ENCODE assay signal across 13 mouse cellular contexts in genomic region chr11:88307616-88308543, GRCm38 (mm10). TPM values are rescaled to one million over a fixed set of nuclear protein-coding genes. Genes with fewer than 3 reads are reported as not detected.
A peak's percentile ranks its signal among the peaks of the same experiment; 100 is the strongest.
DNase-seq lines count a peak whose midpoint lies in the region; ATAC-seq and TF ChIP-seq lines count a peak whose summit lies in the region.
"Had no signal": no experiment of that assay in that cellular context is flagged by ENCODE, and none has a peak within 500 bp of the region (broad histone marks: within the 10 kb centered on the region; RNA-seq: fewer than 3 reads in every experiment).

No protein-coding gene starts in this region.

- no peaks in the 10 kb centered on the region for H3K36me3 ChIP-seq in hindbrain, embryonic 10.5 days
- no peaks in the 10 kb centered on the region for H3K36me3 ChIP-seq in hindbrain, embryonic 16.5 days (ENCODE audit: control insufficient read depth, insufficient read depth, low read length)
- H3K36me3 ChIP-seq in liver, postnatal 0 days (replicated peaks; ENCODE audit: insufficient read depth, low read length): no peaks in the 10 kb centered on the region
- H3K36me3 ChIP-seq: liver, embryonic 13.5 days; stomach, embryonic 15.5 days had no signal

- DNase-seq in hindbrain, embryonic 10.5 days (ENCODE audit: low spot score): no peak
- DNase-seq in 416B (ENCODE audit: low read depth): peak; percentile 55
- peak; percentile 73 for DNase-seq in WW6 (ENCODE audit: low read depth, low spot score)
- DNase-seq in liver, postnatal 0 days: no peak
- no peak for DNase-seq in adrenal gland, adult 18-20 months (ENCODE audit: low spot score in 2 of 2)
- no peak for DNase-seq in lung, postnatal 10 days
- DNase-seq in layer of hippocampus, postnatal 25 days (ENCODE audit: extremely low spot score in 1 of 2, low spot score in 1 of 2): no peak
- DNase-seq: liver, embryonic 13.5 days had no signal

- 79% methylated on average over 14 of the region's 14 CpGs for WGBS in hindbrain, embryonic 10.5 days
- 80% methylated on average over 14 of the region's 14 CpGs for WGBS in hindbrain, embryonic 16.5 days
- 70% methylated on average over 14 of the region's 14 CpGs for WGBS in liver, postnatal 0 days (ENCODE audit: insufficient replicate concordance)

- no peaks in the 10 kb centered on the region for H3K9me3 ChIP-seq in hindbrain, embryonic 10.5 days
- H3K9me3 ChIP-seq in hindbrain, embryonic 16.5 days (ENCODE audit: control insufficient read depth, low read length): no peaks in the 10 kb centered on the region
- no peaks in the 10 kb centered on the region for H3K9me3 ChIP-seq in liver, postnatal 0 days (ENCODE audit: low read length)
- H3K9me3 ChIP-seq: liver, embryonic 13.5 days; stomach, embryonic 15.5 days had no signal

- H3K4me2 ChIP-seq in hindbrain, embryonic 16.5 days (ENCODE audit: low read length): no peak overlapping the region
- H3K4me2 ChIP-seq in liver, postnatal 0 days (ENCODE audit: low read depth, low read length): no peak overlapping the region
- H3K4me2 ChIP-seq: liver, embryonic 13.5 days; stomach, embryonic 15.5 days had no signal

- no peak overlapping the region for H3K4me3 ChIP-seq in hindbrain, embryonic 10.5 days
- H3K4me3 ChIP-seq in hindbrain, embryonic 16.5 days (ENCODE audit: low read length): no peak overlapping the region
- H3K4me3 ChIP-seq in liver, postnatal 0 days (ENCODE audit: low read depth, low read length): no peak overlapping the region
- H3K4me3 ChIP-seq: liver, embryonic 13.5 days; stomach, embryonic 15.5 days had no signal

- peak overlapping the region; percentile 91 for H3K27ac ChIP-seq in hindbrain, embryonic 10.5 days
- no peak overlapping the region for H3K27ac ChIP-seq in hindbrain, embryonic 16.5 days (ENCODE audit: low read depth, low read length)
- no peak overlapping the region for H3K27ac ChIP-seq in liver, postnatal 0 days (ENCODE audit: low read depth)
- H3K27ac ChIP-seq: liver, embryonic 13.5 days; stomach, embryonic 15.5 days had no signal

- no peak for ATAC-seq in hindbrain, embryonic 16.5 days
- no peak for ATAC-seq in liver, postnatal 0 days
- ATAC-seq: activated CD4-positive, CD25-positive, alpha-beta regulatory T cell, adult 4 months; inflammation-experienced regulatory T-cells, adult 6 months had no signal

- TF ChIP-seq EP300 in liver, postnatal 0 days (IDR thresholded peaks at IDR 0.05; ENCODE audit: low read depth): no peak

- peaks cover 68% of the 10 kb centered on the region for H3K4me1 ChIP-seq in hindbrain, embryonic 10.5 days (replicated peaks)
- H3K4me1 ChIP-seq in hindbrain, embryonic 16.5 days (ENCODE audit: control insufficient read depth, insufficient read depth, low read depth, low read length): peaks cover 35% of the 10 kb centered on the region
- no peaks in the 10 kb centered on the region for H3K4me1 ChIP-seq in liver, postnatal 0 days (ENCODE audit: insufficient read depth)
- H3K4me1 ChIP-seq: stomach, embryonic 15.5 days had no signal

- H3K27me3 ChIP-seq in hindbrain, embryonic 10.5 days (ENCODE audit: insufficient read depth, poor library complexity, severe bottlenecking): no peaks in the 10 kb centered on the region
- H3K27me3 ChIP-seq in hindbrain, embryonic 16.5 days (replicated peaks; ENCODE audit: control insufficient read depth, insufficient read depth, low read length): no peaks in the 10 kb centered on the region
- no peaks in the 10 kb centered on the region for H3K27me3 ChIP-seq in liver, postnatal 0 days (ENCODE audit: insufficient read depth, low read length)
- H3K27me3 ChIP-seq: stomach, embryonic 15.5 days had no signal

- TF ChIP-seq CTCF in liver, postnatal 0 days (IDR thresholded peaks at IDR 0.05; ENCODE audit: low read depth): peak; percentile 41

- H3K9ac ChIP-seq in hindbrain, embryonic 16.5 days (ENCODE audit: low read depth, low read length): no peak overlapping the region
- no peak overlapping the region for H3K9ac ChIP-seq in liver, postnatal 0 days (replicated peaks)
- H3K9ac ChIP-seq: liver, embryonic 13.5 days; stomach, embryonic 15.5 days had no signal

RNA-seq across cellular contexts. Expression of gene Ccdc182, which starts 14.0 kb away (rescaled TPM):
- 7.9 and 11.8 TPM in 2 replicates for polyA plus RNA-seq in hindbrain, embryonic 10.5 days (2016; fragmentation: Nextera tagmentation; extraction: Ambion mirVana)
- 0.13 TPM in 1 of 2 replicates, not detected in the other for polyA plus RNA-seq in hindbrain, embryonic 16.5 days (2015; fragmentation: Nextera tagmentation; extraction: Ambion mirVana)
- polyA plus RNA-seq in liver, postnatal 0 days (2015; fragmentation: Nextera tagmentation; extraction: Ambion mirVana): not detected in 2 replicates
- not detected for total RNA-seq in adrenal gland, adult 18-20 months (2021)
- total RNA-seq in layer of hippocampus, postnatal 25 days (2021): not detected
- polyA plus RNA-seq: activated CD4-positive, CD25-positive, alpha-beta regulatory T cell, adult 4 months; frontal cortex, adult 2 months; inflammation-experienced regulatory T-cells, adult 6 months; liver, embryonic 13.5 days; stomach, embryonic 15.5 days had no signal

Comparison
In these comparisons a context has a peak if more than half of its experiments do, and no peak if none do; other contexts are left out.
1. DNase-seq: peak in 416B (single experiment) and WW6 (single experiment); none in hindbrain, embryonic 10.5 days (single experiment), liver, postnatal 0 days (single experiment), adrenal gland, adult 18-20 months (0 of 2), lung, postnatal 10 days (single experiment) and layer of hippocampus, postnatal 25 days (0 of 2).